Mouse (Mus musculus) heart, embryonic 11.5 days (tissue): ENCODE data around the gene Nfkbib. TPM values are rescaled to one million over a fixed set of nuclear protein-coding genes. Genes with fewer than 3 reads are reported as not detected.

Experiments
- ATAC-seq: fragments of 200-750 bp; cut with Nextera tagmentation; replicated peaks from 2 replicates; pipeline ENCODE4 v1.8.0; 2017; ENCODE audit warnings: moderate library complexity; ENCODE audit not compliant: insufficient number of reproducible peaks, low FRiP score, low TSS enrichment
- H3K27ac ChIP-seq: fragments of 300-500 bp; sonication (generic); 2 replicates; pipeline ENCODE4 v1.5.1; 2014; ENCODE audit warnings: mild to moderate bottlenecking, low read depth, low read length
- H3K27me3 ChIP-seq: fragments of 300-500 bp; sonication (generic); 2 replicates; pipeline ENCODE4 v1.6.1; 2014; ENCODE audit warnings: mild to moderate bottlenecking, low read length, mixed read lengths; ENCODE audit not compliant: control insufficient read depth, insufficient read depth
- H3K36me3 ChIP-seq: fragments of 300-500 bp; sonication (generic); 2 replicates; pipeline ENCODE4 v1.6.1; 2014; ENCODE audit warnings: mild to moderate bottlenecking, low read length, moderate library complexity, mixed read lengths; ENCODE audit not compliant: control insufficient read depth, insufficient read depth
- H3K4me1 ChIP-seq: fragments of 300-500 bp; sonication (generic); 2 replicates; pipeline ENCODE4 v1.6.1; 2014; ENCODE audit warnings: low read length; ENCODE audit not compliant: control insufficient read depth, insufficient read depth
- H3K4me2 ChIP-seq: fragments of 300-500 bp; sonication (generic); 2 replicates; pipeline ENCODE4 v1.6.1; 2014; ENCODE audit warnings: mild to moderate bottlenecking, moderate library complexity
- H3K4me3 ChIP-seq: fragments of 300-500 bp; sonication (generic); 2 replicates; pipeline ENCODE4 v1.5.1; 2014; ENCODE audit warnings: low read depth, low read length
- H3K9ac ChIP-seq: fragments of 300-500 bp; sonication (generic); 2 replicates; pipeline ENCODE4 v1.6.1; 2014; ENCODE audit warnings: mild to moderate bottlenecking, low read depth, low read length, moderate library complexity
- H3K9me3 ChIP-seq: fragments of 300-500 bp; sonication (generic); replicated peaks from 2 replicates; pipeline ENCODE4 v1.6.1; 2016; ENCODE audit warnings: low read length; ENCODE audit not compliant: control insufficient read depth
- WGBS: fragments of 180-500 bp; shearing (Covaris S2); extraction: QIAGEN DNeasy Blood & Tissue Kit; methylation state at CpG from one replicate; pipeline ENCODE4 v1.1.7; 2014; ENCODE audit not compliant: insufficient replicate concordance; 5-methylcytosine and 5-hydroxymethylcytosine counted together
- polyA plus RNA-seq: library from polyadenylated mRNA; unstranded; fragments of >200 nt; fragmentation: Nextera tagmentation; extraction: Ambion mirVana; gene quantifications from 2 replicates; pipeline ENCODE4 v1.2.1, GENCODE M21; 2014

The Nfkbib gene
- polyA plus RNA-seq, 1 experiment from 2014 or later, result 38.0 TPM

DNA sequence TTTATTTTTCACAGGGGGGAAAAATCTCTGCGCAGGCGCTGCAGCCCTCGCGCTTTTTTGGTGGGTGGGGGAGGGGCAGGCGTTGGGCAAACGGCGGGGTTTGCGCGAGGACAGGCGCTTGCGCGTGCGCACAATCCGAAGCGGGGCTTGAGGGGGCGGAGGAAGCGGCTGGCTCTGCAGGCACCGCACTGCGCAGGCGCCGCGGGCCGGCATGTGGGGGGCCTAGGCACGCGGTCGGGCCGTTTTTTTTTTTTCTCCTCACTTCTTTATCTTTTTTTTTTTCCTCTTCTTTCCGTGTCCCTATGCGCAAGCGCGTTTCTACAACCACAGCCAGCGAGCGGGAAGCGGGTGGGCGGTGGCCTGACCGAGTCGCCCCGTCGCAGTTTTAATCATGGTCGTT is 43.9 kb upstream of the Nfkbib start:
- ATAC-seq, result peak; percentile 73

DNA sequence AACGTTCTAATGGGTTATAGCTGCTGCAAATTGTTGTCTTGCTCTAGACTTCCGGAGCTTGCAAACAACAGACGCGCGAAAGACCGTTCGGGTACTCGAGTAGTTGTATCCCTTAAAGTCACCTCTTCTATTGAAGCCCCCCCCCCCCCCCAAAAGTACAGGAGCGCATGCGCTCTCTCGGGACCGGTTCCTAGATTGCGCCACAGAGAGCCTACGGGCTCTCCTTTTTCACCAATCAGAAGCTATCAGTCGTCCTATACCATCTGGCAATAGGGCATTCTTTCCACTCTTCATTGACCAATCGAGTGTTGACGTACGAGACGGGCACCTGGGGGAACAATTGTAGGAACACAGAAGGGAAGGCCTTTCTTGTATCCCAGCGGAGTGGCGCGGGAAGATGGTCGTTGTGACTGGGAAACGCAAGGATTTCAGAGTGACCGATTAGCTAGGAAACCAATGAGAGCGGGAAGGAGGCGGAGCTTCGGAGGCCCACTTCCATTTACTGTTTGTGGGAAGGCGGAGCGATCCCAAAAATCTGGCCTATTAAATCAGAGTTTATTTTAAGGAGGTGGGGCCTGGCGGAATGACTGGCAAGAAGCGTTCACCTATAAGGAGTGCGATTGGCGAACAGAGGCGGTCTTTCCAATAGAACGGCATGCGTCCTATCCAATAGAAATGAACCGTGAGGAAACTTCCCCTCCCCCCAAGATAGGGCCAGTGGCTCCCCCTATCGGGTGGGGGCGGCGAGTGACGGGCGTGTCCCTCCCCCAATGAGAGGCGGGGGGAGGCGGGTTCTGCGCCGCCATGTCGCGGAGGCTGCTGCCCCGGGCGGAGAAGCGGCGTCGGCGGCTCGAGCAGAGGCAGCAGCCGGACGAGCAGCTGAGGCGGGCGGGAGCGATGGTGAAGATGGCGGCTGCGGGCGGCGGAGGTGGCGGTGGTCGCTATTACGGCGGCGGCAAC is 43.1 kb upstream of the Nfkbib start:
- H3K4me1 ChIP-seq, result peaks cover 35% of the 10 kb centered on the region
- peak overlapping the region; percentile 88 for H3K4me3 ChIP-seq
- H3K36me3 ChIP-seq, result peaks cover 24% of the 10 kb centered on the region
- H3K9me3 ChIP-seq, result no peaks in the 10 kb centered on the region
- no peaks in the 10 kb centered on the region for H3K27me3 ChIP-seq
- H3K27ac ChIP-seq, result peak overlapping the region; percentile 100
- peak overlapping the region; percentile 97 for H3K4me2 ChIP-seq
- ATAC-seq, result peak; percentile 87
- peak overlapping the region; percentile 98 for H3K9ac ChIP-seq
- under 1% methylated on average over 68 of the region's 70 CpGs for WGBS

More for the DNA sequence above, 43.9 kb upstream of the Nfkbib start:
- under 1% methylated on average over 39 of the region's 40 CpGs for WGBS
- Histone ChIP-seq H3K9me3 (no peaks in the 10 kb centered on the region), H3K4me2 (peak overlapping the region; percentile 94), H3K9ac (peak overlapping the region; percentile 98), H3K27me3 (no peaks in the 10 kb centered on the region), H3K4me3 (peak overlapping the region; percentile 88), H3K36me3 (peaks cover 31% of the 10 kb centered on the region), H3K27ac (peak overlapping the region; percentile 99), H3K4me1 (peaks cover 41% of the 10 kb centered on the region)

DNA sequence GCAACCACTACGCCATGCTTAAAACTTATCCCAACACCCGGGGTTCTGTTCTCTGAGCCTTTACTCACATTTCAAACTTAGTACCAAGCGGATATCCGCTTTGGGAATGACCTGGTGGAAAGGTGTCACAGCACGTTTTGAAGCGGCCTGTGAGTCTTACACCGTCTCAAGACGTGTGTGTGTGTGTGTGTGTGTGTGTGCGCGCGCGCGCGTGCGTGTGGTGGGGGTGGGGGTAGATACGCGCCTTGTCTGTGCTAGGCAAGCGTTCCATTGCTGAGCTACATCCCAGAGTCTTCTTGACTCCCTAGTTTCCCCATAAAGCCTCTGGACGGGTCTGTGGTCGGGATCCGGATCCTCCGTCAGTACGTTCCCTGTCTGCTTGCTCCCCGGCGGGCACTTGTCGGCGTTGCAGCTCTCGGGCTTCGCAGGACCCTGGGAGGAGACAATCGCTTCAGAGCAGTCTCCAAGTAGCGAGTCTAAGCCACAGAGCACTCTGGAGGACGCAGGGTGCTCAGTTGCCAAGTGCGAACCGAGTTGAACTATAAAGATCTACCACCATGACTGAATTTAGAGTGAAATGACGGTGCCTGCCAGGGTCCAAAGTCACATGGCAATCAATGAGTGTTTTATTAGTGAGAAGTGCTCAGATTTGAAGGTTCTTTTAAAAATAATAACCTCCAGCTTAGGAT is 42.2 kb upstream of the Nfkbib start:
- Histone ChIP-seq H3K9me3 (no peaks in the 10 kb centered on the region), H3K4me2 (peak overlapping the region; percentile 97), H3K27ac (peak overlapping the region; percentile 100), H3K9ac (peak overlapping the region; percentile 98), H3K4me1 (peaks cover 29% of the 10 kb centered on the region), H3K4me3 (peak overlapping the region; percentile 82), H3K36me3 (peaks cover 18% of the 10 kb centered on the region), H3K27me3 (no peaks in the 10 kb centered on the region)
- ATAC-seq, result peak; percentile 20
- under 1% methylated on average over 35 of the region's 35 CpGs for WGBS

DNA sequence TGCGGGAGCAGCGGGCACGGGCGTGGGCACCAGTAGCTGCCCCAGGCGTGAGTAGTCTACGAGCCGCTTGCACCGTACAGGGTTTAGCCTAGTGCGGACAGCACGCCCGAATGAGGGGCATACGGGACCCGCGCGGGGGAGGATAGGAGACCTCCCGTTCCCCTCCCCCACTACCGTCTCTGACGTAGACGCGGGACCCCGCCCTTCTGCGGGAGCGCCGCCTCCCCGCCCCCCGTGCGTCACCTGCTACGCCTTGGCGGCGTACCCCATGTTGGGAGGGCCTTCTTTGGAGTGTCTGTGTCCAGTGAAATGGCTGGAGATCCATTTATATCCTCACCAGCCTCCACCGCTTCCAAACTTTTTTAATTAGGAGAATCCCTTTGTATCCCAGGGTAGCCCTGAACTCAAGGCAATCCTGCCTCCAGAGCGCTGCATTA is 41.7 kb upstream of the Nfkbib start:
- Histone ChIP-seq H3K4me1 (peaks cover 30% of the 10 kb centered on the region), H3K9me3 (no peaks in the 10 kb centered on the region), H3K27me3 (no peaks in the 10 kb centered on the region), H3K4me3 (peak overlapping the region; percentile 82), H3K9ac (peak overlapping the region; percentile 98), H3K36me3 (peaks cover 13% of the 10 kb centered on the region), H3K4me2 (peak overlapping the region; percentile 97), H3K27ac (peak overlapping the region; percentile 100)
- ATAC-seq, result peak; percentile 70
- under 1% methylated on average over 30 of the region's 32 CpGs for WGBS

DNA sequence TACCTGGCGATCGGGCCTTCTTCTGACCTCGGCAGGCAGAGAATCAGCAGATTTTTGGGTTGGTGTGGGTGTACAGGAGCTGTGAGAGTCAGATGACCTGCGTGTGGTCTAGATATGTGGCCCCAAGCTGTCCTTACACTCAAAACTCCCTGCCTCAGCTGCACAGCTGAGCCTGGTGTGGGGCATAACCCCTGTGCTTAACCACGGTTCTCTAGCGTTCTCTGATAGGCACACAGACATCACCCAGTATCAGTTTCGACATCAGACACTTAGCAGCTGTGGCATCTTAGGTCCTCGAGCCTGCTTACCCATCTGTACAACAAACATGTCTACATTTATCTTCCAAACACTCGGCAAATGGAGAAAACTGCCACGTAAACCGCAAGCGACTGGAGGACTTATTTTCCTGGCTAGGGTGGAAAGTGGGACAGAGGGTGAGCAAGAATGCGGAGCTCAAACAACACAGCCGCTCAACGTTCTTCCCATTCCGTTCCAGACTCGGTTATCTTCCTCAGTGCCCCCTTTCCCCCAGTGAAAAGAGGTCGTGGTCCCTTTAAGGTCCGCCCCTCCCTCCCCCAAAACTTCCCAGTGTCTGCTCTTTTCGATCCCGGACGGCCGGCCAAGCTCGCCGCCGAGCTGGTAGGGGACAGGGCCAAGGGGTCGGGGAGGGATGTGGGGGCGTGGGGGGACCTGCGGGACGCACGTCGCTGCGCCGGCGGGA is 41.1 kb upstream of the Nfkbib start, which contains the start of gene Hnrnpl:
Hnrnpl (plus strand) TSS at position 321 of the 721 bp plus-strand sequence.
- Histone ChIP-seq H3K36me3 (peaks cover 7% of the 10 kb centered on the region), H3K9ac (peak within 1 kb of the TSS; percentile 98), H3K27ac (peak within 1 kb of the TSS; percentile 100), H3K9me3 (no peaks in the 10 kb centered on the region), H3K4me1 (peaks cover 30% of the 10 kb centered on the region), H3K4me3 (peak within 1 kb of the TSS; percentile 82), H3K4me2 (peak within 1 kb of the TSS; percentile 97), H3K27me3 (no peaks in the 10 kb centered on the region)
- ATAC-seq, result peak; percentile 7; the same call in 1 of the 2 replicates
- 3% methylated on average over 28 of the region's 35 CpGs for WGBS

DNA sequence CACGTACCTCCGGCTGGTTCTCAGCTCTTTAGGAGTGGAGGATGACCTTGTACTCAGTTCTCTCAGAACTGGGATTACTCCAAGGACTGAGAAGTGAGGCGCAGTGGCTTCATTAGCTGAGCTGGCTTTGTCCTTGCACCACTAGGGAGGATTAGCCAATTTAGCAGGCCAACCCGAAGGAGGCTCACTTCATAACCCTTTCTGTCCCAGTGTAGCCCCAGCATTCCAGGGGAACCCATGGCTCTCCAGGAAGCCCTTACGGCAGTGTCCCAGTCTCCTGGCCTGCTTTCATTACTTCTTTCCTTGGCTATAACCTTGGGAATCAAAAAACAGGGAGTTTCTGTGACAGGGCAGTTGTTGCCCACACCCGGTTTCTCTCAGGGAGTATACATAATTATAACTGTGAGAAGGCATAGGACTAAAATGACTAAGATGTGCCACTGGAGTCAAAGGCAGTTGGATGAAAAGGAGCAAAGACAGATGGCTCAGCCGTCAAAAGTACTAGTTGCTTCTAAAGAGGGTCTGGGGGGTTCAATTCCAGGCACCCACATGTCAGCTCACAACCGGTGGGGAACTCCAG is 40.4 kb upstream of the Nfkbib start:
- no peak for ATAC-seq
- peak overlapping the region; percentile 100 for H3K27ac ChIP-seq
- 46% methylated on average over 6 of the region's 8 CpGs for WGBS

DNA sequence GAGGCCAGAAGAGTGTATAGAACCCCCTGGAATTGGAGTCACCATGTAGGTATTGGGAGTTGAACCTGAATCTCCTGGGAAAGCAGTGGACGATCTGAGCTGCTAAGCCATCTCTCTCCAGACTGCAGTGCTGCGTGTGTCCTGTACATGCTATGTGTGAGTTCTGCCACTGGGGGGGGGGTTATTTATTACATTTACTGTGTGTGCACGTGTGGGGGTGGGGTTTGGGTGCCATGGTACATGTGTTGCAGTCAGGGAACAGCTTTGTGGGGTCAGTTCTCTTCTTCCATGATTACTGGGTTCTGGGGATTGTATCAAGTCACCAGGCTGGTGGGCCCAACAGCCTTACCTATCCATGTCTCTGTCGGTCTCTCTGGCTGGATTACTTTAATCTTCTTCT is 39.6 kb upstream of the Nfkbib start:
- no peaks in the 10 kb centered on the region for H3K36me3 ChIP-seq
- WGBS, result 77% methylated on average over 4 of the region's 4 CpGs
- no peaks in the 10 kb centered on the region for H3K27me3 ChIP-seq
- no peak overlapping the region for H3K9ac ChIP-seq
- peaks cover 31% of the 10 kb centered on the region for H3K4me1 ChIP-seq
- no peak for ATAC-seq
- H3K9me3 ChIP-seq, result no peaks in the 10 kb centered on the region
- H3K4me3 ChIP-seq, result no peak overlapping the region
- no peak overlapping the region; the same call in 1 of the 2 replicates for H3K27ac ChIP-seq
- H3K4me2 ChIP-seq, result no peak overlapping the region

More for the DNA sequence above, 40.4 kb upstream of the Nfkbib start:
- Histone ChIP-seq H3K4me2 (peak overlapping the region; percentile 97), H3K9ac (peak overlapping the region; percentile 98), H3K4me1 (peaks cover 30% of the 10 kb centered on the region), H3K9me3 (no peaks in the 10 kb centered on the region), H3K4me3 (peak overlapping the region; percentile 82), H3K27me3 (no peaks in the 10 kb centered on the region), H3K36me3 (peaks cover 3% of the 10 kb centered on the region; the same call in 1 of the 2 replicates)
